Mouse (Mus musculus): Measurements from ENCODE around the gene Cnot4.
A peak's percentile ranks its signal among the peaks of the same experiment; 100 is the strongest.
"Not testable (repeated sequence)": the region's sequence is repeated elsewhere in the genome, so short reads cannot be mapped to it uniquely, and the experiment has no call there.

Cnot4 gene

GRCm38 (mm10) chr6:35133579-35134488 lies at the start of gene Cnot4:
Cnot4 (minus strand) TSS chr6:35133724.
- DNase-seq (ENCODE audit: low read depth, low spot score): peak; percentile 99

GRCm38 (mm10) chr6:35179299-35179698 lies 45.8 kb upstream of the Cnot4 start:
- not testable (repeated sequence) for DNase-seq (ENCODE audit: low read depth, low spot score)

GRCm38 (mm10) chr6:35177650-35178272 lies 44.2 kb upstream of the Cnot4 start:
- peak; percentile 36 for DNase-seq (ENCODE audit: low read depth, low spot score)

- peak; percentile 92 for DNase-seq (ENCODE audit: low read depth, low spot score)
Measured at GRCm38 (mm10) chr6:35176979-35177649, 43.6 kb upstream of the Cnot4 start, which contains the start of gene Nup205. Nup205 (plus strand) TSS chr6:35177421.

- no peak for DNase-seq (ENCODE audit: low read depth, low spot score)
Measured at GRCm38 (mm10) chr6:35173181-35173580, 39.7 kb upstream of the Cnot4 start.

- not testable (repeated sequence) for DNase-seq (ENCODE audit: low read depth, low spot score)
Measured at GRCm38 (mm10) chr6:35172028-35172427, 38.5 kb upstream of the Cnot4 start.

- no peak for DNase-seq (ENCODE audit: low read depth, low spot score)
Measured at GRCm38 (mm10) chr6:35169250-35169649, 35.7 kb upstream of the Cnot4 start.

- DNase-seq (ENCODE audit: low read depth, low spot score): no peak
Measured at GRCm38 (mm10) chr6:35154540-35154939, 21.0 kb upstream of the Cnot4 start.

- no peak for DNase-seq (ENCODE audit: low read depth, low spot score)
Measured at GRCm38 (mm10) chr6:35147726-35148422, 14.3 kb upstream of the Cnot4 start.

GRCm38 (mm10) chr6:35145569-35145968 lies 12.0 kb upstream of the Cnot4 start:
- no peak for DNase-seq (ENCODE audit: low read depth, low spot score)

- DNase-seq (ENCODE audit: low read depth, low spot score): no peak
Measured at GRCm38 (mm10) chr6:35140351-35140750, 6.8 kb upstream of the Cnot4 start.

GRCm38 (mm10) chr6:35134844-35135243 lies 1.3 kb upstream of the Cnot4 start:
- no peak for DNase-seq (ENCODE audit: low read depth, low spot score)

GRCm38 (mm10) chr6:35133246-35133578 lies 312 bp downstream of the Cnot4 start:
- no peak for DNase-seq (ENCODE audit: low read depth, low spot score)

- peak; percentile 22 for DNase-seq (ENCODE audit: low read depth, low spot score)
Measured at GRCm38 (mm10) chr6:35132806-35133205, 718 bp downstream of the Cnot4 start.

- no peak for DNase-seq (ENCODE audit: low read depth, low spot score)
Measured at GRCm38 (mm10) chr6:35122488-35122887, 11.0 kb downstream of the Cnot4 start.

GRCm38 (mm10) chr6:35121925-35122324 lies 11.6 kb downstream of the Cnot4 start:
- no peak for DNase-seq (ENCODE audit: low read depth, low spot score)

GRCm38 (mm10) chr6:35102457-35102856 lies 31.1 kb downstream of the Cnot4 start:
- peak; percentile 10 for DNase-seq (ENCODE audit: low read depth, low spot score)

- DNase-seq (ENCODE audit: low read depth, low spot score): peak; percentile 8
Measured at GRCm38 (mm10) chr6:35084927-35085326, 48.6 kb downstream of the Cnot4 start.

- no peak for DNase-seq (ENCODE audit: low read depth, low spot score)
Measured at GRCm38 (mm10) chr6:35075148-35075547, 58.4 kb downstream of the Cnot4 start.

GRCm38 (mm10) chr6:35071261-35071660 lies 62.3 kb downstream of the Cnot4 start:
- no peak for DNase-seq (ENCODE audit: low read depth, low spot score)

GRCm38 (mm10) chr6:35062446-35062845 lies 71.1 kb downstream of the Cnot4 start:
- DNase-seq (ENCODE audit: low read depth, low spot score): no peak

- no peak for DNase-seq (ENCODE audit: low read depth, low spot score)
Measured at GRCm38 (mm10) chr6:35043127-35043526, 90.4 kb downstream of the Cnot4 start.
